Mouse (Mus musculus): Measurements from ENCODE around the gene Gm49333. TPM values are rescaled to one million over a fixed set of nuclear protein-coding genes. Genes with fewer than 3 reads are reported as not detected.
A peak's percentile ranks its signal among the peaks of the same experiment; 100 is the strongest.

Gm49333 gene
- total RNA-seq, 2 experiments from 2014 or later = not detected

DNA sequence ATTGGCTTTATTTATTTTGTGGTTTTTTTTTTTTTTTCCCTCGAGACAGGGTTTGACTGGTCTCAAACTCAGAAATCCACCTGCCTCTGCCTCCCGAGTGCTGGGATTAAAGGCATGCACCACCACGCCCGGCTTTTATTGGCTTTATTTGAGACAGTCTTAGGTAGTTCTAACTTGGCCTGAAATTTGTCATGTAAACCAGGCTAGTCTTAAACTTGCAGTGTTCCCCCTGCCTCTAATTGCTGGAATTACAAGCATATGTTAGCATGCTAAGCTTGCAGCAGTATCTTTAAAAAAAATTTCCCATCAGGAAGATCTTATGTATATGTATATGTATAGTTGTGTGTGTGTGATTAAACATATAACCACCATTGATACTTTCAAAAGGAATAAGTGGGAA, 65.3 kb downstream of the Gm49333 start:
- DNase-seq = no peak
- intact Hi-C loops (cut with DNase I) = no loop called here

DNA sequence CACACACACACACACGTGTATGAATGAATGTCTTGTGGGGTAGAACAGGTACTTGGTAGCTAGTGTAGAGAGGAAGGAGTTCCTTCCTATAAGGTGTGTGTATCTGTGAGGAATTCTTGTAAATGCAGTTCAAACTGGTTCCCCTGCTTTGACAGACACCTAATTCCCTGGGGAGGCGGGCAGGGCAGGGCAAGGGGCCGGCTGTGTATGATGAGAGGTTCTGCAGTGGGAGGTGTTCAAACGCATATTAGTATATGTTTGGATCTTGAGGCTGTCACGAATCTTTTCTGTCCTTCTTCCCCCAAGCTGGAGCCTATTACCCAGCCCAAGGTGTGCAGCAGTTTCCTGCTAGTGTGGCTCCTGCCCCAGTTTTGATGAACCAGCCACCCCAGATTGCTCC, 66.0 kb downstream of the Gm49333 start:
- no peak for DNase-seq
- intact Hi-C loops (cut with DNase I) = no loop called here

DNA sequence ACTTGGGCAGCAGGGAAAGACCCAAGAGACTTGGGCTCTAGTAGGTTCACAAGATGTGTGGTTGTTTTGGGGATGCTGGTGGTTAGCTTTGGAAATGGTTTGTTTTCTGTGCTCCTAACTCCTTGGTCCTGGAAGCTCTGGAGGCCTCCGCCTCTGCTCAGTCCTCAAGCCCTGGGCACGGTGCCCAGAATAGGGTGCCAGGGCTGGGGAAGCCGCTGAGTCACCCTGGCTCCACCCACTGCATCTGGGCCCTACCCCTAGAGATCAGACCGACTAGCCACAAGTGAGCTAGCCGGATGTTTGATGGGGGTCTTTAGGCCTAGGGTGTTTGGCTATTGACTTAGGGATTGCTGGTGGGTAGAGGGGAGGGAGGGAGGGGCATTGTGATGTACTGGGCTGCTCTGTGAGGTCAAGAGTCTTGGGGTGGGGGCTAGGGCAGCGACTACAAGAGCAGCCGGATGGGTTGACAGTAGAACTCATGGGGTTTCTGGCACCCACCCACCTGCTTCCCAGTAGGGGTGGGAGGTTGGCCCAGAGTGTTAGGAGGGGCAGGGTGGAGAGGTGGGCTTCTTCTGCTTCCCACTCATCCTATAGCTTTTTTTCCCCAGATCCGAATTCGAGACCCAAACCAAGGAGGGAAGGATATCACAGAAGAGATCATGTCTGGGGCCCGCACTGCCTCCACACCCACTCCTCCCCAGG, 66.7 kb downstream of the Gm49333 start:
- intact Hi-C loops (cut with DNase I) = no loop called here
- DNase-seq = peak; percentile 76

DNA sequence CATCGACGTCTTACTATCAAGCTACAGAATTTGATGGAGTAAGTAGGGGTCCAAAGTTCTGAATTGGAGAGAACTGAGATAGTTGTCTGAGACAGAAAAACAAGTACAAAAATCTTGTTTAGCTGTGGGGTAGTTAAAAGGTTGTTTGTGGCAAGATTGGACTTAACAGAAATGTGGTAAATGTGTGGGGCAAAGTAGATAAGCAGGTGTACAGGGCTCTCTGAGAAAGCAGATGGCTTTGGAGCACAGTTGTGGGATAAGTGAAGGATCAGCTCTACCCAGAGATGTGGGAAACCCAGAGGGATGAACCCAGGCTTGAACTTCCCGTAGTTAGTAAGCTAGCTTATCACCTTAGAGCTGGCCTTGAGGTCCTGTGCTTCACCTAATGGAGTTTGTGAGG, 79.4 kb downstream of the Gm49333 start:
- no peak for DNase-seq
- intact Hi-C loops (cut with DNase I) = no loop called here

GRCm38 (mm10) chr16:20691617-20692016, 80.2 kb downstream of the Gm49333 start:
- DNase-seq = no peak
- intact Hi-C loops (cut with DNase I) = no loop called here

GRCm38 (mm10) chr16:20692241-20692965, 81.0 kb downstream of the Gm49333 start:
- peak; percentile 28 for DNase-seq
- intact Hi-C loops (cut with DNase I) = no loop called here

GRCm38 (mm10) chr16:20693111-20693701, 81.8 kb downstream of the Gm49333 start, which contains the start of gene Fam131a:
TSS of gene Fam131a (plus strand) at chr16:20693241.
- intact Hi-C loops (cut with DNase I) = no loop called here

GRCm38 (mm10) chr16:20694781-20695180, 83.4 kb downstream of the Gm49333 start:
- peak; percentile 47 for DNase-seq
- intact Hi-C loops (cut with DNase I) = no loop called here

More at GRCm38 (mm10) chr16:20693111-20693701, 81.8 kb downstream of the Gm49333 start, which contains the start of gene Fam131a:
- DNase-seq = peak; percentile 97

Small RNA genes lying within 50 kb of the gene (microRNA-seq; reads per million reads assigned to microRNA genes)
- 199 reads per million, percentile 58 among the genes with 10 or more reads in this experiment for gene Mir1224

Other genes starting within 250 kb of the Gm49333 start
- 100 to 1,000 TPM; 200 to 212 TPM for gene Abcc5, start 185.2 kb upstream of the Gm49333 start, total RNA-seq (2021)
- gene Eif2b5, start 112.8 kb upstream of the Gm49333 start, total RNA-seq (2021) = 10 to 100 TPM; 66.8 to 67.8 TPM
- 100 to 1,000 TPM; 103 to 108 TPM for gene Dvl3, start 94.6 kb upstream of the Gm49333 start, total RNA-seq (2021)
- gene Ap2m1, start 76.1 kb upstream of the Gm49333 start, total RNA-seq (2021) = 100 to 1,000 TPM; 865 to 870 TPM
- 10 to 100 TPM; 74.7 to 94.0 TPM for gene Abcf3, start 63.0 kb upstream of the Gm49333 start, total RNA-seq (2021)
- gene Vwa5b2, start 22.1 kb upstream of the Gm49333 start, total RNA-seq (2021) = 10 to 100 TPM; 47.6 to 59.3 TPM
- 1 to 10 TPM; 3.4 to 3.9 TPM for gene Eef1akmt4, start within 50 bp of the Gm49333 start, total RNA-seq (2021)
- 10 to 100 TPM; 10.9 to 13.9 TPM for gene Alg3, start 125 bp downstream of the Gm49333 start, total RNA-seq (2021)
- gene Camk2n2, start 9.7 kb downstream of the Gm49333 start, total RNA-seq (2021) = 100 to 1,000 TPM; 197 to 204 TPM
- 10 to 100 TPM; 28.6 to 33.0 TPM for gene Ece2, start 18.2 kb downstream of the Gm49333 start, total RNA-seq (2021)
- gene Psmd2, start 40.0 kb downstream of the Gm49333 start, total RNA-seq (2021) = 100 to 1,000 TPM; 262 to 273 TPM
- gene Eif4g1, start 56.7 kb downstream of the Gm49333 start, total RNA-seq (2021) = 100 to 1,000 TPM; 362 to 378 TPM
- 100 to 1,000 TPM; 101 to 115 TPM for gene Fam131a, start 81.6 kb downstream of the Gm49333 start, total RNA-seq (2021)
- gene Polr2h, start 106.1 kb downstream of the Gm49333 start, total RNA-seq (2021) = 10 to 100 TPM; 30.5 to 32.0 TPM
- gene Clcn2, start 106.1 kb downstream of the Gm49333 start, total RNA-seq (2021) = 10 to 100 TPM; 38.8 to 40.3 TPM
- 10 to 100 TPM; 15.4 to 18.6 TPM for gene Chrd, start 121.5 kb downstream of the Gm49333 start, total RNA-seq (2021)
- gene Thpo, start 122.9 kb downstream of the Gm49333 start, total RNA-seq (2021) = 1 to 10 TPM; 1.2 to 2.3 TPM